Mouse (Mus musculus) lung, adult 2 months (tissue): ENCODE results near the gene Meis2.

ENCODE experiments used
- CTCF ChIP-seq: fragments of 200-500 bp; IDR thresholded peaks from 2 replicates; pipeline ENCODE4 v1.5.1; 2011; ENCODE audit warnings: mild to moderate bottlenecking, low read length, control low read depth; ENCODE audit not compliant: insufficient read depth
- POLR2A ChIP-seq: fragments of 200-500 bp; IDR thresholded peaks from 2 replicates; pipeline ENCODE4 v1.6.1; 2011; ENCODE audit warnings: low read depth, mild to moderate bottlenecking, control low read depth, low read length, borderline replicate concordance; ENCODE audit errors: extremely low read depth

DNA sequence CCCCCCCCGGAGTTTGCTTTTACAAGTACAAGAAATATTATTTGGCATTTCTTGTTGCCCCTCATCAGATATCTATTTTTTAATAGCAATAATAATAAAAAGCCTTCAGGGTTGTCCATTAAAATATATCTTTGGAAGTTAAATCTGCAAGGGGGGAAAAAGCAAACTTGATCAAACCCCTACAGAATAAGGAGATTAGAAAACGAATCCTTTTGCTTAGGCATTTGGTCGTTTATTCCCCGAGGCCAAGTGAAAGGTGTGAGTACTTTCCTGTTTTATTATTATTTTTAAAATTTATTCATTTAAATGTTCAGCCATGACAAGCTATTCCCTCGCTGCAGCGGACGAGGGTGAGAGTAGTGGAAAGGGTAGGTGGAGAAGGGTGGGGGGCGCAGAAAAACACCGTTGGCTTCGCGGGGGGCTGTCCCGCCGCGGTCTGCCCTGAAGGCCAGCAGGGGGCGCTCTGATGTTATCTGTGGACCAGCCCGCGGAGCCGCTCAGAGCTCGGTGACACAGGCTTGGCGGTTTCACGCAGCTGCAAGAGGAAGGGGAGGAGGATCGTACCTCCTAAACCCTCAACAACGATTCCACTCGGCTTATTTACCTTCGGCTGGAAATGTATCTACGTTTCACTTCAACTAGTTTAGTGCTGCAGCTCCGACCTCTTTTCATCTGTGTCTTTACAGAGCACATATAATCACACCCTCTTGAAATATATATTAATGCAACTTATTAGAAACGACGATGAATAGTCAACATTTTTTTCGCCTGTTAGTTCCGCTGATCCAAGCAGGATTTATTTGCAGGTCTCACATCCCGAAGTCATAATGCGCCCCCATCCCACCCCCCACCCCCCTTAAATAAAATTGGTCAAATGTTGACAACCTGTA is 209.9 kb downstream of the Meis2 start:
- TF ChIP-seq POLR2A: no peak
- peak; percentile 58 for TF ChIP-seq CTCF
